Mouse (Mus musculus) testis, adult 2 months (tissue): ENCODE data around the gene Tifa.

Source experiments
- CTCF ChIP-seq: fragments of 200-500 bp; IDR thresholded peaks from 2 replicates; pipeline ENCODE4 v1.5.1; 2012; ENCODE audit warnings: low read depth, mild to moderate bottlenecking, inconsistent platforms, low read length, moderate library complexity; ENCODE audit not compliant: control insufficient read depth, insufficient read depth, insufficient replicate concordance
- POLR2A ChIP-seq: fragments of 200-500 bp; IDR thresholded peaks from 2 replicates; pipeline ENCODE4 v1.6.1; 2012; ENCODE audit warnings: low read depth, mild to moderate bottlenecking, inconsistent platforms, low read length, moderate library complexity; ENCODE audit not compliant: control insufficient read depth

DNA sequence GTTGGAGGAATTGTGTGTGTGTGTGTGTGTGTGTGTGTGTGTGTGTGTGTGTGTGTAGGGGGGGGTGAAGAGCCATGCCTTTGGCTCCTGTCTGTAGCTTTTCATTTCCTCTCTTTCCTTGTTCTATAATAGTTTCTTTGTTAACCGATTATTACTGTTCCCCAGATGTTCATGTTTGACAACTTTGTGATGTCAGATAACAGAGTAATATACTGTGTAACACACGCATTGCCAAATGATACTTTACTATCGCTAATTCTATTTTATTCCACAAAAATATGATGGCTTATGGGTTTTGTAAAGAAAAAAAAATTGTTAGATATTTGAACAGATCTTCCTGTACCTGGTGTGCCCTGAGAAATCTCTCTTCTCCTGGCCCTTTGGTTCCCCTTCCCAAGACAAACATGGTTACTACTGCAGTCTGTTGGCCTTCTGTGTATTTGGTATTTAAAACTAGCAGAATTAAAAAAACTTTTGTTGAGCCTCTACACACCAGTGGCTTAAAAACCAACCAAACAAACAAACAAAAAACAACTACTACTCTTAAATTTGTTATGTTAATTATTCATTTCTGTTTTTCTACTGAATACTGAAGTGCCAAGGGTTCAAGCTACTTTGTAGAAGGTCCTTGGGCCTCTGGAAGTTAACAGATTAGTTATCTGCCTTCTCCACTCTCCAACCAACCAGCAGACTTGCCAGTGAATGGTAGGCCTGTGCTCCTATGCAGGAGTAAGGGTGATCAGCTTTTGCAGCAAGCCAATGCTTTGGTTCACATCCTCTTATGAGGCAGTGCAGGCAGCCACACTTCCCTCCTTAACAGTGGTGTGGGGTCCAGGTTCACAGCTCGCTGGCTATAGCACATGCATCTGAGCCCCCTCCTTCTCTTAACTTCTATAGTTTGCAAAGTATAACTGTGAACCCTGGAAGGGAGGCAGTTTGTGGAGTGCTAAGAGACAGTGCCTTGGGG lies 2.3 kb downstream of the Tifa start:
- TF ChIP-seq POLR2A (no peak), CTCF (no peak)
